Mouse (Mus musculus) left cerebral cortex, postnatal 4 days (tissue): ENCODE measurements around the gene Ifrd2. TPM values are rescaled to one million over a fixed set of nuclear protein-coding genes. Genes with fewer than 3 reads are reported as not detected.

Experiments
- DNase-seq: peaks from one replicate; pipeline ENCODE4 v3.0.0-alpha.2; 2022
- intact Hi-C: fragments of 180-260 bp; cut with DNase I; formaldehyde crosslinking; loops from one replicate; pipeline ENCODE4 v1.15.1; 2025
- total RNA-seq, 2 experiments: library from RNA; stranded (reverse); gene quantifications; 2 replicates each; pipeline ENCODE4 v1.2.3; 2021

Gene Ifrd2
- 10 to 100 TPM; 12.5 to 14.5 TPM for total RNA-seq

GRCm38 (mm10) chr9:107586974-107587832 is at the start of gene Ifrd2:
TSS of gene Ifrd2 (plus strand) at chr9:107587642.
- intact Hi-C loops: no loop called here
- peak; percentile 97 for DNase-seq

- DNase-seq: peak; percentile 59
- intact Hi-C loops: no loop called here
Measured at GRCm38 (mm10) chr9:107538231-107538630, 49.2 kb upstream of the Ifrd2 start.

GRCm38 (mm10) chr9:107538711-107539110 is 48.7 kb upstream of the Ifrd2 start:
- intact Hi-C loops: no loop called here
- DNase-seq: no peak

GRCm38 (mm10) chr9:107539940-107540339 is 47.5 kb upstream of the Ifrd2 start:
- intact Hi-C loops: no loop called here
- DNase-seq: no peak

DNA sequence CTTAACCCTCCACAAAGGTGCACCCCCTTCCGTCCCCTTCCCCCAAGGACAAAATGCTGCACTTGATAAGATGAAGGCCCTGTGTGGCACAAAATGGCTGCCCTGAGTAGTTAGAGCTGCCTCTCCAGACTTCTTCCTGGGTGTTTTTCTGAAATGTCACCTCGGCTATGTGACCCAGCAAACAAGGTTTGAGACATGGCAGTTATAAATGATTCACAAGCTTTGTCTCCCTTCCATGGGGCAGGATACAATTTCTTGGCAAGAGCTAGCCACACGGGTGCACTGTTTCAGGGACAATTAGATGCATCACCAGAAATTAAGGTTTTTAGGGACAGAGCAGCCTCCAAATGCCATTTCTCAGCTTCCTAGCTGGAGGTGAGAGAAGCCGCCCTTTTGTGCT is 47.0 kb upstream of the Ifrd2 start:
- intact Hi-C loops: no loop called here
- no peak for DNase-seq

DNA sequence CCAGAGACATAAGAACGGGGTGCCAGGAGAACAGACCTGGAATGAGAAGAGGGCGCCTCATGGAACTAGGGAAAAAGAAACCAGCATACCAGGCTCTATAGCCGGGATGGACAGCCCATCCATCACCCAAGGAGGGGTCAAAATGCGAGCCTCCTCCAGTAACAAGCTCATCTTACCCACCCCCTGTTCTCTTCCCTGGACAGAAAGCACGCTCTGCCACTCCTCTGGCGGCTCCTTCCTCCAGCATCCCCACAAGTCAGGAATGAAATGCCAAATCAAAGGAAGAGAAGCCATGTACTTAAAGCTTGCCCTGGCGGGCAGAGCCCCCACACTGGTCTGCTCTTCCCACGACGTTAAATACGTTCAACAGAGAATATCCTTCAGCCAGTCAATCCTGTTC is 46.4 kb upstream of the Ifrd2 start:
- intact Hi-C loops: no loop called here
- no peak for DNase-seq

DNA sequence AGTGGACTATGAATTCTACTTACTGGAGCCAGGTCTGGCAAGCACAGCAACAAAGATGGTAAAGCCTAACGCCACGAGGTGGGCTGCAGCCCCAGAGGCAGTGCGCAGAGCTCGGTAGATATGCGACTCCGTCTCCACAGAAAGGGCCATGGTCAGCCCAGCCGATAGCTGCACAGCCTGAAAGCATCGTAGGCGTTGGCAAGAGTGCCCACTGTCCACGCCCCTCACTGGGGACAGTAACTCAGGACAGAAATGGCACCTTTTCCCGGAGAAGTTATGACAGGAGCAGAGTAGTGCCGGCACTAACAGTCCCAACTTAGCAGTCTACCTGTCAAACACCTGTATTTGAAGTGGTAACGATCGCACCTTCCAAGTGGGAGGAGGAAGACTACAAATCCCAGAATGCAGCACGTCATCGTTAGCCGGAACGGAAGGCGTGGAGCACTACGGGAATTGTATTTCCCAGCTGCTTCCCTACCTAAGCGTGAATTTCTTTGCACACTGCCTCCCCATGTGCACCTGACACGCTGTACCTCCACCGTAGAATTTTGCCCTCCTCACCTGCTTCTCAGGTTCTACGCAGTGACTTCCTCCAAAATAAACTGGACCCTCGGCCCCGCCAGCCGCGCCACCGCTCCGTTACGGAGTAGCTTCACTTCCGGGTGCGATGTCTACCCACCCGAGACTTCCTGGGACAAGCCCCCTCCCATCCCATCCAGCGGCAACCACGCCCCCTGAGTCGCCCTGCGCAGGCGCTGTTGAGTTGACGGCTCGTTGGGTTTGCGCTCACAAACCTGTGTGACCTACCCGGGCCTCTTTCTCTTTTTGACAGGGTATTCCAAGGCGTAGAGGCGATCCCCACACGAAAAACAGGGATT is 45.7 kb upstream of the Ifrd2 start, which contains the start of the genes Cyb561d2 and Nprl2:
Cyb561d2 (minus strand) TSS at position 720 of the 878 bp plus-strand sequence.
Nprl2 (plus strand) TSS at position 753 of the 878 bp plus-strand sequence.
- peak; percentile 96 for DNase-seq
- intact Hi-C loops: no loop called here

DNA sequence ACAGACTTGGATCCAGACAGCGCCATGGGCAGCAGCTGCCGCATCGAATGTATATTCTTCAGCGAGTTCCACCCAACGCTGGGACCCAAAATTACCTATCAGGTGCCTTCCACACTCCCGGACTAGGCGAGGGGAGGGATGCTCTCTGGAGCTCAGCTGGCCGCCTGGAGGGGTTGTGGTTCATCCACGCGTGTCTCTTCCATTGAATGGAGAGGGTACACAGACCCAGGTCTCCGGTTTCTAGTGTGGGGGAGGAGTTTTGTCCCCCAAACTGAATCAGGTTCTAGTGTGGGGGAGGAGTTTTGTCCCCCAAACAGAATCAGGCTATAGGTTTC is 45.1 kb upstream of the Ifrd2 start:
- DNase-seq: no peak
- intact Hi-C loops: no loop called here

DNA sequence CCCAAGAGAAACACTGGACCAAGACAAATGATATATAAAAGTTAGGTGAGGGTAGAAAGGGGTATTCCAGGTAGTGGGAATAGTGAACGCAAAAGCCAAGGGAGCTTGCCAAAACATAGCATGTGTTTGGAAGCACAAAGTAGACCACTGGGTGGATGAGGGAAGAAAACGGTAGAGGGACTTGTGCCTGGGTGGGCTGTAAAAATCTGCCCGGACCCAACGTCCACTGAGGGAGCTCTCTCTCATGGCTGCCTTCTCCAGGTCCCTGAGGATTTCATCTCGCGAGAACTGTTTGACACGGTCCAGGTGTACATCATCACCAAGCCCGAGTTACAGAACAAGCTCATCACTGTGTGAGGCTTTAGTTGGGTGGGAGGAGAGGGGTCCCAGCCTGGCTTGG is 44.7 kb upstream of the Ifrd2 start:
- DNase-seq: no peak
- intact Hi-C loops: no loop called here

DNA sequence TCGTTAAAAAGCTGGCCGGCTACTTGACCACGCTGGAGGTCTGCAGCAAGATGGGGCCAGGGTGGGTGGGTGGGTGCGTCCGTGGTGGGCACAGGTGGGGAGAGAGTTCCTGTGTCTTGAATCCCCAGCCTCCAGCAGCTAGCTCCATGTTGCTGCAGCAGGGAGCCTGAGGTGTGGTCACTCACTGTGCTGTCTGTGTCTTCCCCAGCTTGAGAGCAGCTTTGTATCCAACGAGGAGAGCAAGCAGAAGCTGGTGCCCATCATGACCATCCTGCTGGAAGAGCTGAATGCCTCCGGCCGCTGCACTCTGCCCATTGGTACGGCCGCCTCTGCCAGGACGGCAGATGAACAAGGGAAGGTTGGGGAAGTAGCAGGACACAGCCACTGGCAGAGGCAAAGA is 44.1 kb upstream of the Ifrd2 start:
- no peak for DNase-seq
- intact Hi-C loops: no loop called here

DNA sequence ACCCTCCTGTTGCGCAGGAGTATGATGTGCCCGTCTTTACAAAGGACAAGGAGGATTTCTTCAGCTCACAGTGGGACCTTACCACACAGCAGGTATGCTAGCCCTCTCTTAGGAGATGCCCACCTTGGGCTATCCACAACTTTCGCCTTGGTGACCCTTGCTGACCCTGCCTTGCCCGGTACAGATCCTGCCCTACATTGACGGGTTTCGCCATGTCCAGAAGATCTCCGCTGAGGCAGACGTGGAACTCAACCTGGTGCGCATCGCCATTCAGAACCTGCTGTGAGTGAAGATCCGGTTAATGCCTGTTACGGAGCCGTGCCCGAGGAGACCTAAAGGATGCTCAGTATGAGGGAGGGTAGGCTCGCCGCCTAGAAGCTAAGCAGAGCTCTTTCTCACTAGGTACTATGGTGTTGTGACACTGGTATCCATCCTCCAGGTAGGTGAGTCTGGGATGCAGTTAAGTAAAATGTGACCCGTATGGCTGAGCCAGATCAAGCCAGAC is 43.2 kb upstream of the Ifrd2 start:
- intact Hi-C loops: no loop called here
- DNase-seq: no peak

- intact Hi-C loops: no loop called here
- DNase-seq: no peak
Measured at GRCm38 (mm10) chr9:107544729-107545128, 42.7 kb upstream of the Ifrd2 start.

- intact Hi-C loops: no loop called here
Measured at GRCm38 (mm10) chr9:107545199-107545598, 42.2 kb upstream of the Ifrd2 start.

DNA sequence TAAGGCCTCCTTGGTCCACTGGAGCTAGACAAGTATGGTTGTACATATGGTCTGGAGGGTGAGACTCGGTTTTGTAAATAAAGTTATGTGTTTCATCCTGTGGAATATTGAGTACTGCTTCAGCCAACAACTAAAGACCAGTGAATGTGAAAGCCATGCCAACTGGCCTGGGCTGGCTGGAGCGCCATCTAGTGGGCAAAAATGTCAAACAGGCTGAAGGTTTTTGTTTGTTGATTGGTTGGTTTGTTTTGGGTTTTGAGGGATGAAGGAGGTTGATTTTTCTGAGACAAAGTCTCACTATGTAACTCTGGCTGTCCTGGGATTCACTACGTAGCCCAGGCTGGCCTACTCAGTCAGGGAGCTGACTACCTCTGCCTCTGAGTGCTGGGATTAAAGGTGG is 41.8 kb upstream of the Ifrd2 start:
- DNase-seq: peak; percentile 78

More at GRCm38 (mm10) chr9:107545199-107545598, 42.2 kb upstream of the Ifrd2 start:
- no peak for DNase-seq

GRCm38 (mm10) chr9:107547026-107547425 is 40.4 kb upstream of the Ifrd2 start, which contains the start of gene Zmynd10:
TSS of gene Zmynd10 (plus strand) at chr9:107547298.
- intact Hi-C loops: no loop called here
- peak; percentile 85 for DNase-seq

More for the DNA sequence above, 41.8 kb upstream of the Ifrd2 start:
- intact Hi-C loops: no loop called here

GRCm38 (mm10) chr9:107547957-107548356 is 39.5 kb upstream of the Ifrd2 start:
- intact Hi-C loops: no loop called here

GRCm38 (mm10) chr9:107548820-107549219 is 38.6 kb upstream of the Ifrd2 start:
- DNase-seq: no peak
- intact Hi-C loops: no loop called here

More at GRCm38 (mm10) chr9:107547957-107548356, 39.5 kb upstream of the Ifrd2 start:
- no peak for DNase-seq

DNA sequence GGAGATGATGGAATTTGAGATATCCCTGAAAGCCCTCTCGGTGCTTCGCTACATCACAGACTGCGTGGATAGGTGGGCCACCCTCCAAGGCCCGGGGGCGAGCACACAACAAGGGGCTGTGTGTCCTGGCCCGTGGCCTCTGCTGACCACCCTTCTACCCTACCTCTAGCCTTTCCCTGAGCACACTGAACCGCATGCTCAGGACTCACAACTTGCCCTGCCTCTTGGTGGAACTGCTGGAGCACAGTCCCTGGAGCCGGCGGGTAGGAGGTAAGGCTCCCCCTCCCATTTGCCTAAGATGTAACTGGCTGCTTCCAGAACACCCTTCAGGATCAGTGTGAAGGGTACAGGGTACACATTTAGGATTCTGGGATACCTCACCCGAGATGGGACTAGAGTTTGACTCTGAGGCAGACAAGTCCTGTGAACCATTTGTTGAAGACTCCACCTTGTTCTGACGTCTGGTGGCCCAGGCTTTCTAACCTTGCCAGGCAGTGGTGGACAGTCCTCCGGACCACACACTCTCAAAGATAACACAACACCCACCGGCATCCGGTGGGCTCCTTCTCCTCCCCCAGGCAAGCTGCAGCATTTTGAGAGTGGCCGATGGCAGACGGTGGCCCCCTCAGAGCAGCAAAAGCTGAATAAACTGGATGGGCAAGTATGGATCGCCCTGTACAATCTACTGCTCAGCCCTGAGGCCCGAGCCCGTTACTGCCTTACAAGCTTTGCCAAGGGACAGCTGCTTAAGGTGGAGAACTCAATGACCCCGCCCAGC is 38.0 kb upstream of the Ifrd2 start:
- intact Hi-C loops: no loop called here
- no peak for DNase-seq

GRCm38 (mm10) chr9:107550491-107551116 is 36.8 kb upstream of the Ifrd2 start:
- intact Hi-C loops: no loop called here
- no peak for DNase-seq
